Mouse (Mus musculus) intestine, embryonic 16.5 days (tissue): ENCODE measurements around the gene Mapk10. TPM values are rescaled to one million over a fixed set of nuclear protein-coding genes. Genes with fewer than 3 reads are reported as not detected.

Experiments used
- ATAC-seq: fragments of 200-750 bp; cut with Nextera tagmentation; 2 replicates; pipeline ENCODE4 v1.8.0; 2017; ENCODE audit warnings: moderate TSS enrichment, moderate library complexity
- H3K27ac ChIP-seq: fragments of 300-500 bp; sonication (generic); 2 replicates; pipeline ENCODE4 v1.5.1; 2014; ENCODE audit warnings: mild to moderate bottlenecking, low read length
- H3K27me3 ChIP-seq: fragments of 300-500 bp; sonication (generic); replicated peaks from 2 replicates; pipeline ENCODE4 v1.6.1; 2014; ENCODE audit warnings: low read length, control low read depth, mixed read lengths; ENCODE audit not compliant: control insufficient read depth, insufficient read depth
- H3K36me3 ChIP-seq: fragments of 300-500 bp; sonication (generic); 2 replicates; pipeline ENCODE4 v1.6.1; 2014; ENCODE audit warnings: low read length, control low read depth; ENCODE audit not compliant: control insufficient read depth, insufficient read depth
- H3K4me1 ChIP-seq: fragments of 300-500 bp; sonication (generic); 2 replicates; pipeline ENCODE4 v1.6.1; 2014; ENCODE audit warnings: low read length, control low read depth, mixed read lengths; ENCODE audit not compliant: control insufficient read depth, insufficient read depth
- H3K4me2 ChIP-seq: fragments of 300-500 bp; sonication (generic); 2 replicates; pipeline ENCODE4 v1.6.1; 2014; ENCODE audit warnings: low read depth, low read length, control low read depth
- H3K4me3 ChIP-seq: fragments of 300-500 bp; sonication (generic); 2 replicates; pipeline ENCODE4 v1.5.1; 2014; ENCODE audit warnings: mild to moderate bottlenecking, low read length
- H3K9ac ChIP-seq: fragments of 300-500 bp; sonication (generic); 2 replicates; pipeline ENCODE4 v1.6.1; 2014; ENCODE audit warnings: low read depth, low read length
- H3K9me3 ChIP-seq: fragments of 300-500 bp; sonication (generic); 2 replicates; pipeline ENCODE4 v1.6.1; 2016; ENCODE audit warnings: low read length, control low read depth; ENCODE audit not compliant: control insufficient read depth
- WGBS: fragments of 180-500 bp; shearing (Covaris S2); extraction: QIAGEN DNeasy Blood & Tissue Kit; methylation state at CpG from one replicate; pipeline ENCODE4 v1.1.7; 2014; 5-methylcytosine and 5-hydroxymethylcytosine counted together
- polyA plus RNA-seq: library from polyadenylated mRNA; unstranded; fragments of >200 nt; fragmentation: Nextera tagmentation; extraction: Ambion mirVana; gene quantifications from 2 replicates; pipeline ENCODE4 v1.2.1, GENCODE M21; 2015

The Mapk10 gene
- polyA plus RNA-seq, 1 experiment from 2014 or later = 5.3 TPM

- Histone ChIP-seq H3K4me2 (no peak overlapping the region), H3K27me3 (no peaks in the 10 kb centered on the region), H3K27ac (no peak overlapping the region), H3K36me3 (no peaks in the 10 kb centered on the region), H3K9me3 (no peaks in the 10 kb centered on the region), H3K9ac (no peak overlapping the region), H3K4me1 (no peaks in the 10 kb centered on the region), H3K4me3 (no peak overlapping the region)
- 81% methylated on average over 5 of the region's 5 CpGs for WGBS
- ATAC-seq = no peak
These were observed 284.3 kb downstream of the Mapk10 start for GRCm38 (mm10) chr5:102926786-102927185.

GRCm38 (mm10) chr5:102920199-102920598 is 290.9 kb downstream of the Mapk10 start:
- Histone ChIP-seq H3K4me1 (no peaks in the 10 kb centered on the region), H3K36me3 (no peaks in the 10 kb centered on the region), H3K9me3 (no peaks in the 10 kb centered on the region), H3K27me3 (no peaks in the 10 kb centered on the region), H3K4me3 (no peak overlapping the region), H3K4me2 (no peak overlapping the region), H3K27ac (no peak overlapping the region), H3K9ac (no peak overlapping the region)
- ATAC-seq = no peak
- WGBS = 83% methylated on average over 2 of the region's 2 CpGs

DNA sequence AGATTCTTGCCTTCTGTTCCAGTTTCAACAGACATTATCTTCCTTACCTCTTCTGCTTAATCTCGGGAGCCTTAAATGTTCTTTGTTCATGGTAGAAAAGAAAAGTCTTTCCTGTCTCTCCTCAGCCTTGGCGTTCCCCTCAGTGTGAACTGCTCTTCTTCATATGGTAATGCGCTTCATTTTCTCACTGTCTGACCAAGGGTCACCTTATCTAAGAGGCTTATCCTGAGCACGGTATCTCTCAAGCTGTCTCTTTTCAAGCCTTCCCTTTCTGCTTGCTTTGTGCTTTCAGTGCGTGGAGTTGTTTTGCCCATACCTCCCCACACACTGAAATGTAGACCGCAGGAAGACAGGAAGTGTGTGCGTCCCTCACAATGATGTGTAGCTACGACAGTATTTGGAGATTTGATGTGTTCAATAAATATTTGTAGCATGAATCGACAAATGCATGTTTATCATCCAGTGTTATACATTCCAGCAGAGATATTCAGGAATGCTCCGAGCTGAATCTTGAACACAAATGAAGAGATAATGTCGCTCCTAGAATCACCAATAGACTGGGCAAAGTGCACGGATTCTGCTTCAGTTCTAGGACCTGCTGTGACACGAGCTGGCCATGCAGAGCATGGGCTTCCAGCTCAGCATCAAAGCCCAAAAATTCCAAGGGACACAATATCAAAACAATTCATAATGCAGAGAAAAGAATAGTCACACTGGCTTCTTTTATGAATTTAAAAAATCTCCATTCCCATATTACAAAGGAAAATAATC is 305.5 kb downstream of the Mapk10 start:
- H3K4me1 ChIP-seq = no peaks in the 10 kb centered on the region
- no peaks in the 10 kb centered on the region for H3K27me3 ChIP-seq
- no peak overlapping the region for H3K4me3 ChIP-seq
- no peak overlapping the region for H3K27ac ChIP-seq
- H3K4me2 ChIP-seq = no peak overlapping the region
- H3K9ac ChIP-seq = no peak overlapping the region
- no peak for ATAC-seq
- H3K36me3 ChIP-seq = no peaks in the 10 kb centered on the region
- no peaks in the 10 kb centered on the region for H3K9me3 ChIP-seq
- 46% methylated on average over 13 of the region's 13 CpGs for WGBS

- WGBS = 83% methylated on average over 12 of the region's 12 CpGs
- no peak overlapping the region for H3K4me3 ChIP-seq
- no peak for ATAC-seq
These were observed 307.1 kb downstream of the Mapk10 start for GRCm38 (mm10) chr5:102904066-102904465.

GRCm38 (mm10) chr5:102903487-102903886 is 307.6 kb downstream of the Mapk10 start:
- Histone ChIP-seq H3K4me3 (no peak overlapping the region), H3K9ac (no peak overlapping the region), H3K4me1 (no peaks in the 10 kb centered on the region), H3K27me3 (no peaks in the 10 kb centered on the region), H3K9me3 (no peaks in the 10 kb centered on the region), H3K27ac (no peak overlapping the region), H3K4me2 (no peak overlapping the region), H3K36me3 (no peaks in the 10 kb centered on the region)
- 90% methylated on average over 9 of the region's 9 CpGs for WGBS
- ATAC-seq = no peak

More at GRCm38 (mm10) chr5:102904066-102904465, 307.1 kb downstream of the Mapk10 start:
- Histone ChIP-seq H3K27me3 (no peaks in the 10 kb centered on the region), H3K27ac (no peak overlapping the region), H3K9ac (no peak overlapping the region), H3K4me2 (no peak overlapping the region), H3K4me1 (no peaks in the 10 kb centered on the region), H3K36me3 (no peaks in the 10 kb centered on the region), H3K9me3 (no peaks in the 10 kb centered on the region)

GRCm38 (mm10) chr5:102901176-102901575 is 310.0 kb downstream of the Mapk10 start:
- 75% methylated on average over 5 of the region's 5 CpGs for WGBS

GRCm38 (mm10) chr5:102899680-102900215 is 311.4 kb downstream of the Mapk10 start:
- Histone ChIP-seq H3K27me3 (no peaks in the 10 kb centered on the region), H3K4me3 (no peak overlapping the region), H3K4me2 (no peak overlapping the region), H3K9ac (no peak overlapping the region), H3K36me3 (no peaks in the 10 kb centered on the region), H3K27ac (no peak overlapping the region), H3K9me3 (no peaks in the 10 kb centered on the region), H3K4me1 (no peaks in the 10 kb centered on the region)
- ATAC-seq = no peak
- 76% methylated on average over 6 of the region's 6 CpGs for WGBS

More at GRCm38 (mm10) chr5:102901176-102901575, 310.0 kb downstream of the Mapk10 start:
- Histone ChIP-seq H3K9me3 (no peaks in the 10 kb centered on the region), H3K9ac (no peak overlapping the region), H3K36me3 (no peaks in the 10 kb centered on the region), H3K4me1 (no peaks in the 10 kb centered on the region), H3K4me2 (no peak overlapping the region), H3K27ac (no peak overlapping the region), H3K27me3 (no peaks in the 10 kb centered on the region), H3K4me3 (no peak overlapping the region)
- ATAC-seq = no peak

- Histone ChIP-seq H3K9ac (no peak overlapping the region), H3K27ac (no peak overlapping the region), H3K27me3 (no peaks in the 10 kb centered on the region), H3K9me3 (no peaks in the 10 kb centered on the region), H3K4me2 (no peak overlapping the region), H3K4me1 (no peaks in the 10 kb centered on the region), H3K36me3 (no peaks in the 10 kb centered on the region), H3K4me3 (no peak overlapping the region)
- 88% methylated on average over 4 of the region's 4 CpGs for WGBS
- no peak for ATAC-seq
These were observed 312.8 kb downstream of the Mapk10 start for GRCm38 (mm10) chr5:102898301-102898700.

DNA sequence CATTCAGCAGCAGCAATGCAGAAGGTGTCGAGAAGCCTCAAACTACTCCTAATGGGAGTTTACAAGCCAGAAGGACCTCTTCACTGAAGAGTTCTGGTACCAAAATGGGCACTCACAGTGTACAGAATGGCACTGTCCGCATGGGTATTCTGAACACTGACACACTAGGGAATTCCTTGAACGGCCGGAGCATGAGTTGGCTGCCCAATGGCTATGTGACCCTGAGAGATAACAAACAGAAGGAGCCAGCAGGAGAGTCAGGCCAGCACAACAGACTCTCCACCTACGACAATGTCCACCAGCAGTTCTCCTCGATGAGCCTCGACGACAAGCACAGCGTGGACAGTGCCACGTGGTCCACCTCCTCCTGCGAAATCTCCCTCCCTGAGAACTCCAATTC is 318.9 kb downstream of the Mapk10 start:
- no peaks in the 10 kb centered on the region for H3K4me1 ChIP-seq
- H3K27ac ChIP-seq = no peak overlapping the region
- WGBS = 94% methylated on average over 11 of the region's 11 CpGs
- no peak overlapping the region for H3K4me3 ChIP-seq
- no peaks in the 10 kb centered on the region for H3K27me3 ChIP-seq
- no peaks in the 10 kb centered on the region; the same call in 1 of the 2 replicates for H3K36me3 ChIP-seq
- ATAC-seq = no peak
- no peak overlapping the region for H3K4me2 ChIP-seq
- H3K9ac ChIP-seq = no peak overlapping the region
- H3K9me3 ChIP-seq = no peaks in the 10 kb centered on the region
